Mouse (Mus musculus): ENCODE data around the gene Sprr2a2. TPM values are rescaled to one million over a fixed set of nuclear protein-coding genes. Genes with fewer than 3 reads are reported as not detected.
"Not testable (repeated sequence)": the region's sequence is repeated elsewhere in the genome, so short reads cannot be mapped to it uniquely, and the experiment has no call there.

The Sprr2a2 gene
- 0.19 TPM for polyA plus RNA-seq (2021)

- H3K27me3 ChIP-seq; ATAC-seq; CTCF ChIA-PET; POLR2A ChIA-PET; DNase-seq (ENCODE audit: low read depth, low spot score); in situ Hi-C loops (cut with MboI; ENCODE audit: low pct_unique_long_range_greater_than_20kb): not testable (repeated sequence)
Observed at GRCm38 (mm10) chr3:92215569-92215968, at the start of gene Sprr2a2, which contains the start of gene Sprr2a1. Gene Sprr2a2 (plus strand): TSS chr3:92215920. Gene Sprr2a1 (plus strand): TSS chr3:92215799.

DNA sequence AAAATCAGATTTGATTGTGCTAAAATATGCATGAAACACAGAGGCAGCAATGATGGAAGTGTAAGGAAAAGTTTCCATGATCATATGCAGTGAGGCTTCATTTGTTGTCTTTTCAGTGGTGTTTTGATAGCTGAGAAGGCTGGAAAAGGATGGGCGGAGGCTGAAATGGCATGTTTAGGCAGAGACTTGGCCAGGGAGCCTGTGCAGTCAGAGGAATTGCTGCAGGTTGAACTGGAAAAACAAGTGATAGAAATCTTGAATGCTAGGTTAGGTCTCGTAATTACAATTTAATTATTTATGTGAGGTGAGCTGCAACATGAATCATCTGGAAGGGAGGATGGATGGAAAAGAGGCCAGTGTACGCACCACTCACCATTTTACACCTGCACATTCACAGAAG, 45.9 kb upstream of the Sprr2a2 start:
- DNase-seq (ENCODE audit: low read depth, low spot score) = no peak
- ChIA-PET CTCF (no interaction called here), POLR2A (no interaction called here)
- in situ Hi-C loops (cut with MboI; ENCODE audit: low pct_unique_long_range_greater_than_20kb) = no loop called here
- peaks cover 2% of the 10 kb centered on the region for H3K27me3 ChIP-seq
- TF ChIP-seq CTCF (IDR thresholded peaks at IDR 0.05) = no peak
- ATAC-seq = no peak

DNA sequence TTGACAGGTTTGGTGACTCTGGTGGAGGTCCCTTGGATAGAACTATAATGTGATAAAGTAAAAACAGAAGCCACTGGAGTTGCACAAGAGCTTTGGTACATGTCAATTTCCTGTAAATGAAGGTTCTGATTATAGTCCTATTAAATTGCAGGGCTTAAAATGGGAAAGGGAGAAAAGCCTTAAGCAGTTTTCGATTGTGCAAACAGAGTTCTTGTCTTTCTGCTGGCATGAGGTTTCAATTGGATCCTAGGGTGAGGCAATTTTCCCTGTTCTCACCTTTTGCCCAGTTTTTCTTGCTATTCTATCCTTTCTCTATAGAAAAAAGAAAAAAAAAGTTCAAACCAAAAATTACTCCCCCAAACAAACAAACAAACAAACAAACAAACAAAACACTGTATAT, 38.8 kb upstream of the Sprr2a2 start:
- ATAC-seq (no peak), DNase-seq (ENCODE audit: low read depth, low spot score) (no peak)
- no peak for TF ChIP-seq CTCF (IDR thresholded peaks at IDR 0.05)
- peaks cover 2% of the 10 kb centered on the region for H3K27me3 ChIP-seq
- ChIA-PET POLR2A (no interaction called here), CTCF (interaction anchor here (3.1 kb wide), 1 partner anchor 23 kb away, joined by 12 read pairs; no protein-coding TSS in a partner anchor)
- in situ Hi-C loops (cut with MboI; ENCODE audit: low pct_unique_long_range_greater_than_20kb) = no loop called here

DNA sequence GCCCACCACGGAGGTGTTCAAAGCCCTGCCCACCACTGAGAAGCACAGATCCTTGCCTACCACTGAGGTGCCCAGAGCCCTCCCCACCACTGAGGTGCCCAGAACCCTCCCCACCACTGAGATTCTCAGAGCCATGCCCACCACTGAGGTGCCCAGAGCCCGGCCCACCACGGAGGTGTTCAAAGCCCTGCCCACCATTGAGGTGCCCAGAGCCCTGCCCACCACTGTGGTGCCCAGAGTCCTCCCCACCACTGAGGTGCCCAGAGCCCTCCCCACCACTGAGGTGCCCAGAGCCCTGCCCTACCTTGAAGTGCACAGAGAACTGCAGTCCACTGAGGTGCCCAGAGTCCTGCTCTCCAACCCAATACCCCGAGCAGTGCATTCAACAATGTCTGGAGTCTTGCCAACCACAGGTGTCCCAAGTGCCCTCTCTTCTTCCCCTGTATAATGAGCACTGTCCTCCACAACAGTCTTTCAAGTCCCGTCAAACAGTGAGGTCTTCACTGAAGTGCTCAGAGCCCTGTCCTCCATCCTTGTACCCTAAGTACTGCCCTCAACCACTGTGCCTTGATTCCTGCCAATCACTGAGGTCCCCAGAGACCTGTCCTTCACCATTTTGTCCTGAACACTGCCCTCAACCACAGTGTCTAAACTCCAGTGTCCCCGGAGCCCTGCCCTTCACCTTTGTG, 20.1 kb upstream of the Sprr2a2 start:
- in situ Hi-C loops (cut with MboI; ENCODE audit: low pct_unique_long_range_greater_than_20kb) = no loop called here
- CTCF ChIA-PET = no interaction called here
- TF ChIP-seq CTCF (IDR thresholded peaks at IDR 0.05) = no peak
- no peaks in the 10 kb centered on the region for H3K27me3 ChIP-seq
- POLR2A ChIA-PET = no interaction called here
- DNase-seq (ENCODE audit: low read depth, low spot score) (no peak), ATAC-seq (no peak)

DNA sequence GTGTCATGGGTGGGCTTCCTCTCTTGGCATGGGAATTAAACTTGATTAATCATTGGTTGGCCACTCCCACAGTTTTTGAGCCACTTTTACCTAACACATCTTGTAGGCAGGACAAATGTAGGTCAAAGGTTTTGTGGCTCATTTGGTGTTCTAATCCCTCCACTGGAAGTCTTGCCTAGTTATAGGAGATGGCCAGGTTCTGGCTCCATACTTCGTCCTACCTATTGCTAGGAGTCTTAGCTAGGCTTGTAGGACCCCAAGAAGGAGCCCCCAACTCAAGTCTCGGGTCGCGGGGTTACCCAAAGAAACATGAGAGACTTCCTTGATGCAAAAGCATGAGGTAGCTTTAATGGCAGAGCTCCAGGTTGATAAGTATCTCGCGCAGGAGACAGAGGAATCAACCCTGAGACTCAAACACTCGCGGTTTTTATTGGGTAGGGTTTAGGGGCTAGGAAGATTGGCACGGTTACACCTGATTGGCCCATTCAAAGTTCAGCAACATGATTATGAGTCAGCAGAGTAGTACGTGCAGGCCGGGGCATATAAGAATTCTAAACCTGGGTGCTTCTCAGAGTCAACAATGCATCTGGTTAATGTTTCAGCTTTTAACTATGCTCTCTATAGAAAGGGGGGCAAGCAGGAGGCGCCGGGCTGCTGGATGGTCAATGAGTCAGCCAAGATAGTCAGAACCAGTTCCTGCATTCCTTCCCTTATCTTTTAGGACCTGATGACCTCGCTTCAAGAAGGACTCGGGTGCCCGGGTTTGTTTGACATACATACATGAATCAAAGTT, 4.4 kb upstream of the Sprr2a2 start:
- CTCF ChIA-PET; DNase-seq (ENCODE audit: low read depth, low spot score); H3K27me3 ChIP-seq; in situ Hi-C loops (cut with MboI; ENCODE audit: low pct_unique_long_range_greater_than_20kb); POLR2A ChIA-PET: not testable (repeated sequence)
- peak; percentile 75 for ATAC-seq

- in situ Hi-C loops (cut with MboI; ENCODE audit: low pct_unique_long_range_greater_than_20kb); H3K27me3 ChIP-seq; DNase-seq (ENCODE audit: low read depth, low spot score); CTCF ChIA-PET; POLR2A ChIA-PET: not testable (repeated sequence)
- ATAC-seq = peak; percentile 51
Observed at GRCm38 (mm10) chr3:92212059-92212458, 3.7 kb upstream of the Sprr2a2 start.

DNA sequence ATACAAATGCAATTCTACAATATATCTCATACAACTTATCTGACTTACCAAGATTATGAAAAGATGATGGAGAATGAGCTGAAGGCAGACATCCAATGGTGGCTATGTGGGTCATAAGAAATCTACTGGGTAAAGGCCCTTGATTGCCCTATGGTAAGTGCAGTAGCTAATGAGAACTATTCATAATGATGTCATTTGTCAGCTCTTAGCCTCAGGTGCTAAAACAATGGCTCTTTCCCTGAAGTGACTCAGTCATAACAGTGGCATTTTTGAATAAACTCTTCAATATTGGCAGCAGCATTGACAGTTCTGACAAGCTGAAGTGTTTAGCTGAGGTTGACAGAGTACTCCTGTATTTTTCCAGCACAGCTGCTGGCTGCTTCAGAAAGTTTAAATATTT, 2.1 kb upstream of the Sprr2a2 start:
- CTCF ChIA-PET; POLR2A ChIA-PET; H3K27me3 ChIP-seq; in situ Hi-C loops (cut with MboI; ENCODE audit: low pct_unique_long_range_greater_than_20kb); DNase-seq (ENCODE audit: low read depth, low spot score); ATAC-seq: not testable (repeated sequence)

GRCm38 (mm10) chr3:92219031-92219430, 3.3 kb downstream of the Sprr2a2 start:
- in situ Hi-C loops (cut with MboI; ENCODE audit: low pct_unique_long_range_greater_than_20kb); DNase-seq (ENCODE audit: low read depth, low spot score); H3K27me3 ChIP-seq; CTCF ChIA-PET; POLR2A ChIA-PET: not testable (repeated sequence)
- peak; percentile 13 for ATAC-seq

DNA sequence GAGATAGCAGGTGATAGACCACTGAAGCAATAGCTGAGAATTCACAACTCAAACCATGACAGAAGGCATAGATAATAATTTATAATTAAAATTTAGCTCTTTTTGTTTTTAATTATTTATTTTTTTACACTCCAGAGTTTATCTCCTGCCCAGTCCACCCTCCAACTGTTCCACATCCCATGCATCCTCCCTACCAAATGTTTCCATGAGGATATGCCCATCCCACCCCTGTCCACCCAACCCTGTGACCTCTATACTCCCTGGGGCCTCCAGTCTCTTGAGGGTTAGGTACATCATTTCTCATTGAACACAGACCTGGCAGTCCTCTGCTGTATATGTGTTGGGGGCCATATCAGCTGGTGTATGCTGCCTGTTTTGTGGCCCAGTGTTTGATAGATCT, 8.0 kb downstream of the Sprr2a2 start:
- in situ Hi-C loops (cut with MboI; ENCODE audit: low pct_unique_long_range_greater_than_20kb); CTCF ChIA-PET; ATAC-seq; H3K27me3 ChIP-seq; POLR2A ChIA-PET; DNase-seq (ENCODE audit: low read depth, low spot score): not testable (repeated sequence)

GRCm38 (mm10) chr3:92227410-92227809, 11.7 kb downstream of the Sprr2a2 start:
- DNase-seq (ENCODE audit: low read depth, low spot score); ATAC-seq; POLR2A ChIA-PET; H3K27me3 ChIP-seq; in situ Hi-C loops (cut with MboI; ENCODE audit: low pct_unique_long_range_greater_than_20kb); CTCF ChIA-PET: not testable (repeated sequence)

GRCm38 (mm10) chr3:92236463-92237189, 20.9 kb downstream of the Sprr2a2 start:
- CTCF ChIA-PET; in situ Hi-C loops (cut with MboI; ENCODE audit: low pct_unique_long_range_greater_than_20kb): not testable (repeated sequence)

GRCm38 (mm10) chr3:92238736-92239135, 23.0 kb downstream of the Sprr2a2 start:
- in situ Hi-C loops (cut with MboI; ENCODE audit: low pct_unique_long_range_greater_than_20kb); ATAC-seq; POLR2A ChIA-PET; CTCF ChIA-PET; H3K27me3 ChIP-seq; DNase-seq (ENCODE audit: low read depth, low spot score): not testable (repeated sequence)

More at GRCm38 (mm10) chr3:92236463-92237189, 20.9 kb downstream of the Sprr2a2 start:
- DNase-seq (ENCODE audit: low read depth, low spot score); H3K27me3 ChIP-seq; ATAC-seq; POLR2A ChIA-PET: not testable (repeated sequence)

- ATAC-seq = peak; percentile 19
- CTCF ChIA-PET; H3K27me3 ChIP-seq; DNase-seq (ENCODE audit: low read depth, low spot score); POLR2A ChIA-PET; in situ Hi-C loops (cut with MboI; ENCODE audit: low pct_unique_long_range_greater_than_20kb): not testable (repeated sequence)
Observed at GRCm38 (mm10) chr3:92239197-92239596, 23.5 kb downstream of the Sprr2a2 start.

DNA sequence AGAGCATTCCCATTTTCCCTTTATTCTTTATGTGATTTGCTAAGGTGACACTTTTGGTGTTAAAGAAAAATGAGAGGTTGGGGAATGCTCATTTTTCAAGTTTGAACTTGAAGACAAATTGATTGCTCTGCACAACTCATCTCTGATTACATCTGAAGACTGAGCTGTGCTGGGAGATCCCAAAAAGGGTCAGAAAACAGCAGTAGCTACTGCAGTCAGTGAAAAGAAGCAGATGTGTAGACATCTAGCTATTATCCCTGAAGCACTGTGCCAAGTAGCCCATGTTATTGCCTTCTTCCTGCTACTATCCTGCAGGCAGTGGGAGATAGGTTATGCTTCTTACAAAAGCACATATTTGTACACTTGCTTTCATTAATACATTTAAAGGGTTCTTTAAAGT, 29.1 kb downstream of the Sprr2a2 start:
- POLR2A ChIA-PET; in situ Hi-C loops (cut with MboI; ENCODE audit: low pct_unique_long_range_greater_than_20kb); CTCF ChIA-PET; H3K27me3 ChIP-seq; ATAC-seq; DNase-seq (ENCODE audit: low read depth, low spot score): not testable (repeated sequence)

GRCm38 (mm10) chr3:92246245-92246644, 30.5 kb downstream of the Sprr2a2 start:
- POLR2A ChIA-PET; in situ Hi-C loops (cut with MboI; ENCODE audit: low pct_unique_long_range_greater_than_20kb); H3K27me3 ChIP-seq; CTCF ChIA-PET; DNase-seq (ENCODE audit: low read depth, low spot score): not testable (repeated sequence)
- ATAC-seq = peak; percentile 56
